Mouse (Mus musculus) CH12.LX (cell line): ENCODE data around the gene Arhgef10l. TPM values are rescaled to one million over a fixed set of nuclear protein-coding genes. Genes with fewer than 3 reads are reported as not detected.
A peak's percentile ranks its signal among the peaks of the same experiment; 100 is the strongest.

Experiments used
- DNase-seq: peaks from one replicate; pipeline ENCODE4 v3.0.0-alpha.2; 2013; ENCODE audit errors: extremely low read depth
- H3K27ac ChIP-seq: 2 replicates; pipeline ENCODE4 v1.5.1; 2012; ENCODE audit warnings: low read depth, mild to moderate bottlenecking, control low read depth, moderate library complexity; ENCODE audit not compliant: insufficient read depth
- H3K27me3 ChIP-seq: replicated peaks from 2 replicates; pipeline ENCODE3; 2012; ENCODE audit warnings: inconsistent platforms
- H3K36me3 ChIP-seq, 2 experiments: replicated peaks in 1 of 2; 2 replicates each; pipeline versions ENCODE3 to v1.6.1; 2012; ENCODE audit warnings: inconsistent platforms in 1 of 2, low read length in 1 of 2, mild to moderate bottlenecking in 1 of 2, mixed read lengths in 1 of 2, moderate library complexity in 1 of 2; ENCODE audit not compliant: control insufficient read depth in 1 of 2, insufficient read depth in 1 of 2
- H3K4me1 ChIP-seq, 2 experiments: 2 replicates each; pipeline ENCODE4 v1.6.1; 2012; ENCODE audit warnings: inconsistent platforms in 1 of 2, moderate library complexity in 1 of 2; ENCODE audit not compliant: insufficient read depth in 2 of 2, control insufficient read depth in 1 of 2
- H3K4me2 ChIP-seq: 2 replicates; pipeline ENCODE4 v1.6.1; 2012; ENCODE audit warnings: low read depth, mild to moderate bottlenecking, control low read depth; ENCODE audit not compliant: poor library complexity, insufficient read depth, severe bottlenecking
- H3K4me3 ChIP-seq, 3 experiments: fragments of 150-350 bp in 1 of 3; sonication (generic) in 1 of 3; replicated peaks in 1 of 3; 2 replicates each; pipeline versions ENCODE3 to v1.5.1; 2011 to 2012; ENCODE audit warnings: low read depth in 2 of 3, low read length in 2 of 3, mild to moderate bottlenecking in 2 of 3, moderate library complexity in 2 of 3, control low read depth in 1 of 3, improper control_type of control experiment in 1 of 3, inconsistent platforms in 1 of 3, mixed read lengths in 1 of 3; ENCODE audit not compliant: poor library complexity in 1 of 3
- H3K79me2 ChIP-seq: replicated peaks from 2 replicates; pipeline ENCODE4 v1.6.1; 2012; ENCODE audit warnings: mild to moderate bottlenecking, moderate library complexity; ENCODE audit not compliant: control insufficient read depth, poor library complexity, insufficient read depth, severe bottlenecking; ENCODE audit errors: extremely low read depth
- H3K9ac ChIP-seq: 2 replicates; pipeline ENCODE4 v1.6.1; 2012; ENCODE audit warnings: low read depth, mild to moderate bottlenecking, control low read depth, moderate library complexity; ENCODE audit not compliant: insufficient read depth
- H3K9me3 ChIP-seq: replicated peaks from 2 replicates; pipeline ENCODE3; 2012; ENCODE audit warnings: low read length, inconsistent platforms, mixed read lengths
- BHLHE40 ChIP-seq: IDR thresholded peaks from 2 replicates; pipeline ENCODE4 v1.6.1; 2011; ENCODE audit warnings: mild to moderate bottlenecking, low read depth, low read length, improper control_type of control experiment
- EP300 ChIP-seq: IDR thresholded peaks from 2 replicates; pipeline ENCODE4 v1.6.1; 2011; ENCODE audit warnings: low read length, improper control_type of control experiment
- ETS1 ChIP-seq: conservative IDR thresholded peaks from 2 replicates; pipeline ENCODE4 v1.6.1; 2012; ENCODE audit warnings: low read depth, mild to moderate bottlenecking, inconsistent platforms, low read length, improper control_type of control experiment, moderate library complexity
- GABPA ChIP-seq: IDR thresholded peaks from 2 replicates; pipeline ENCODE4 v1.6.1; 2012; ENCODE audit warnings: low read depth, low read length, improper control_type of control experiment, inconsistent platforms; ENCODE audit not compliant: insufficient replicate concordance
- MAX ChIP-seq: IDR thresholded peaks from 2 replicates; pipeline ENCODE4 v1.6.1; 2011; ENCODE audit warnings: low read length, improper control_type of control experiment
- PAX5 ChIP-seq: IDR thresholded peaks from 2 replicates; pipeline ENCODE4 v1.6.1; 2012; ENCODE audit warnings: low read length, inconsistent platforms, mixed read lengths
- POLR2AphosphoS2 ChIP-seq: IDR thresholded peaks from 2 replicates; pipeline ENCODE4 v1.6.1; 2011; ENCODE audit warnings: low read depth, low read length, improper control_type of control experiment
- ZKSCAN1 ChIP-seq: IDR thresholded peaks from 2 replicates; pipeline ENCODE4 v1.6.1; 2012; ENCODE audit warnings: low read depth, inconsistent platforms, low read length, improper control_type of control experiment, borderline replicate concordance
- dilution Hi-C: fragments of 300-500 bp; cut with MboI; formaldehyde crosslinking; loops from 2 replicates; pipeline ENCODE4 v1.14.3; 2020; ENCODE audit warnings: low sequenced_read_pairs; ENCODE audit not compliant: extremely low pct_unique_long_range_greater_than_20kb, extremely low pct_ligation_motif_present
- in situ Hi-C: fragments of 300-500 bp; cut with MboI; formaldehyde crosslinking; loops from 3 replicates; pipeline ENCODE4 v1.14.3; 2019; ENCODE audit warnings: low sequenced_read_pairs, low pct_ligation_motif_present, low pct_unique_long_range_greater_than_20kb, mixed read lengths
- polyA plus RNA-seq: library from polyadenylated mRNA; unstranded; fragments of >175 nt; gene quantifications from 2 replicates; pipeline ENCODE4 v1.2.1, GENCODE M21; 2012; ENCODE audit warnings: low read depth; ENCODE audit not compliant: insufficient read length
- total RNA-seq, 2 experiments: library from RNA; depleted of rRNA; stranded (reverse); fragments of 300-350 nt in 1 of 2; fragments of >200 nt in 1 of 2; gene quantifications; 2 replicates each; pipeline ENCODE4 v1.2.3; 2012 to 2014

The Arhgef10l gene
- total and polyA plus RNA-seq, 3 experiments: 4.5 to 15.8 (median 10.2) TPM

- no peaks in the 10 kb centered on the region for H3K79me2 ChIP-seq
- no peak for DNase-seq
- H3K27ac ChIP-seq: no peak overlapping the region
- no peaks in the 10 kb centered on the region for H3K9me3 ChIP-seq
- H3K36me3 ChIP-seq: no peaks in the 10 kb centered on the region
- no peak overlapping the region for H3K4me3 ChIP-seq
- no peak overlapping the region for H3K9ac ChIP-seq
- H3K4me2 ChIP-seq: no peak overlapping the region
- peaks cover 56% of the 10 kb centered on the region for H3K27me3 ChIP-seq
- in situ Hi-C loops (no loop called here), dilution Hi-C loops (no loop called here)
- H3K4me1 ChIP-seq: peaks cover 12 to 13% of the 10 kb centered on the region in 2 experiments
- no peak for TF ChIP-seq ZKSCAN1
- no peak for TF ChIP-seq MAX
- TF ChIP-seq GABPA: no peak
These were observed 41.2 kb downstream of the Arhgef10l start for GRCm38 (mm10) chr4:140624468-140625176.

DNA sequence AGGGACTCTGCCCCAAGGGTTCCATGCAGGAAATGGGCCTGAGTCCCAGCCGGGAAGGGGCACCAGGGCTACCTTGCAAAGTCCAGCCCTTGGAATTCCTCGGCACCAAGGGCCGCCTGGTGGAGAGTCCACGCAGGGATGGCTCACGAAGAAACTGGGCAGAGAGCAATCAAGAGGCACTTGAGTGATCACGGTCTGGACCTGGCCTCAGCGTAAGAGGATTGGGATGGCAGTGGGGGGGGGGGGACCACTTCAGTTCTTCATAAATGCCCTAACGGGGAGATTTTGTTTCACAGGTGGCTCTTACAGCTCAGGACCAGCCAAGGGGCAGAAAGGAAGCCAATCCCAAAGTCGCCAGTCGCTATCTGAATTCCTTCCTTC is 41.7 kb downstream of the Arhgef10l start:
- Histone ChIP-seq H3K36me3 (no peaks in the 10 kb centered on the region), H3K4me3 (no peak overlapping the region), H3K4me2 (no peak overlapping the region), H3K4me1 (peaks cover 12 to 13% of the 10 kb centered on the region in 2 experiments), H3K9ac (no peak overlapping the region), H3K79me2 (no peaks in the 10 kb centered on the region), H3K27me3 (peaks cover 52% of the 10 kb centered on the region), H3K9me3 (no peaks in the 10 kb centered on the region), H3K27ac (no peak overlapping the region)
- dilution Hi-C loops: no loop called here
- no peak for DNase-seq
- in situ Hi-C loops: no loop called here
- TF ChIP-seq PAX5 (no peak), POLR2AphosphoS2 (no peak), EP300 (no peak), ETS1 (no peak)

GRCm38 (mm10) chr4:140622819-140623218 is 43.0 kb downstream of the Arhgef10l start:
- H3K4me2 ChIP-seq: no peak overlapping the region
- no peaks in the 10 kb centered on the region for H3K9me3 ChIP-seq
- no peak overlapping the region for H3K4me3 ChIP-seq
- peaks cover 12 to 13% of the 10 kb centered on the region in 2 experiments for H3K4me1 ChIP-seq
- no peaks in the 10 kb centered on the region for H3K36me3 ChIP-seq
- dilution Hi-C loops: no loop called here
- in situ Hi-C loops: no loop called here
- TF ChIP-seq ETS1: peak; percentile 73; the same call in 1 of the 2 replicates
- TF ChIP-seq PAX5: no peak
- peak; percentile 54 for TF ChIP-seq BHLHE40
- TF ChIP-seq MAX: no peak
- H3K79me2 ChIP-seq: no peaks in the 10 kb centered on the region
- no peak overlapping the region for H3K9ac ChIP-seq
- peaks cover 48% of the 10 kb centered on the region for H3K27me3 ChIP-seq
- H3K27ac ChIP-seq: no peak overlapping the region
- DNase-seq: no peak
